Mouse (Mus musculus): Measurements from ENCODE around the gene Mfsd4b5.
"Not testable (repeated sequence)": the region's sequence is repeated elsewhere in the genome, so short reads cannot be mapped to it uniquely, and the experiment has no call there.

The Mfsd4b5 gene

GRCm38 (mm10) chr10:39986466-39986865 lies at the start of gene Mfsd4b5:
Mfsd4b5 (minus strand) TSS chr10:39986646.
- DNase-seq (ENCODE audit: extremely low spot score, low spot score): no peak

- no peak for DNase-seq (ENCODE audit: extremely low spot score, low spot score)
Observed at GRCm38 (mm10) chr10:40034956-40035355, 48.5 kb upstream of the Mfsd4b5 start.

- no peak for DNase-seq (ENCODE audit: extremely low spot score, low spot score)
Observed at GRCm38 (mm10) chr10:40032897-40033296, 46.5 kb upstream of the Mfsd4b5 start.

- DNase-seq (ENCODE audit: extremely low spot score, low spot score): no peak
Observed at GRCm38 (mm10) chr10:40030716-40031115, 44.3 kb upstream of the Mfsd4b5 start.

GRCm38 (mm10) chr10:40029610-40030009 lies 43.2 kb upstream of the Mfsd4b5 start:
- no peak for DNase-seq (ENCODE audit: extremely low spot score, low spot score)

GRCm38 (mm10) chr10:40028091-40028490 lies 41.6 kb upstream of the Mfsd4b5 start:
- DNase-seq (ENCODE audit: extremely low spot score, low spot score): no peak

- no peak for DNase-seq (ENCODE audit: extremely low spot score, low spot score)
Observed at GRCm38 (mm10) chr10:40026546-40026945, 40.1 kb upstream of the Mfsd4b5 start.

GRCm38 (mm10) chr10:40025560-40025959 lies 39.1 kb upstream of the Mfsd4b5 start:
- DNase-seq (ENCODE audit: extremely low spot score, low spot score): no peak

GRCm38 (mm10) chr10:40024554-40025428 lies 38.3 kb upstream of the Mfsd4b5 start, which contains the start of gene Mfsd4b1:
Mfsd4b1 (minus strand) TSS chr10:40025268.
- peak; percentile 89 for DNase-seq (ENCODE audit: extremely low spot score, low spot score)

GRCm38 (mm10) chr10:40020401-40020800 lies 34.0 kb upstream of the Mfsd4b5 start:
- DNase-seq (ENCODE audit: extremely low spot score, low spot score): no peak

GRCm38 (mm10) chr10:40019492-40019891 lies 33.0 kb upstream of the Mfsd4b5 start:
- DNase-seq (ENCODE audit: extremely low spot score, low spot score): no peak

GRCm38 (mm10) chr10:40018261-40018860 lies 31.9 kb upstream of the Mfsd4b5 start:
- DNase-seq (ENCODE audit: extremely low spot score, low spot score): no peak

- DNase-seq (ENCODE audit: extremely low spot score, low spot score): no peak
Observed at GRCm38 (mm10) chr10:40009591-40009990, 23.1 kb upstream of the Mfsd4b5 start.

GRCm38 (mm10) chr10:40008847-40009246 lies 22.4 kb upstream of the Mfsd4b5 start:
- DNase-seq (ENCODE audit: extremely low spot score, low spot score): not testable (repeated sequence)

- no peak for DNase-seq (ENCODE audit: extremely low spot score, low spot score)
Observed at GRCm38 (mm10) chr10:40007953-40008352, 21.5 kb upstream of the Mfsd4b5 start.

- DNase-seq (ENCODE audit: extremely low spot score, low spot score): no peak
Observed at GRCm38 (mm10) chr10:40006963-40007362, 20.5 kb upstream of the Mfsd4b5 start.

GRCm38 (mm10) chr10:40000746-40001145 lies 14.3 kb upstream of the Mfsd4b5 start:
- no peak for DNase-seq (ENCODE audit: extremely low spot score, low spot score)

GRCm38 (mm10) chr10:39991155-39991554 lies 4.7 kb upstream of the Mfsd4b5 start:
- no peak for DNase-seq (ENCODE audit: extremely low spot score, low spot score)

- DNase-seq (ENCODE audit: extremely low spot score, low spot score): no peak
Observed at GRCm38 (mm10) chr10:39982604-39983003, 3.8 kb downstream of the Mfsd4b5 start.

- no peak for DNase-seq (ENCODE audit: extremely low spot score, low spot score)
Observed at GRCm38 (mm10) chr10:39978231-39978630, 8.2 kb downstream of the Mfsd4b5 start.

GRCm38 (mm10) chr10:39977346-39977745 lies 9.1 kb downstream of the Mfsd4b5 start:
- DNase-seq (ENCODE audit: extremely low spot score, low spot score): no peak

- DNase-seq (ENCODE audit: extremely low spot score, low spot score): no peak
Observed at GRCm38 (mm10) chr10:39975771-39976170, 10.7 kb downstream of the Mfsd4b5 start.

GRCm38 (mm10) chr10:39974982-39975381 lies 11.5 kb downstream of the Mfsd4b5 start:
- DNase-seq (ENCODE audit: extremely low spot score, low spot score): no peak
